Mouse (Mus musculus) thymus, adult 2 months (tissue): ENCODE data around the gene Arfgap3.

ENCODE experiments used
- CTCF ChIP-seq: fragments of 200-500 bp; IDR thresholded peaks from 2 replicates; pipeline ENCODE4 v1.5.1; 2012; ENCODE audit warnings: mild to moderate bottlenecking, control low read depth, low read length, moderate library complexity, borderline replicate concordance; ENCODE audit not compliant: control insufficient read depth, poor library complexity, insufficient read depth; ENCODE audit errors: extremely low read depth
- POLR2A ChIP-seq: fragments of 200-500 bp; IDR thresholded peaks from 2 replicates; pipeline ENCODE4 v1.6.1; 2012; ENCODE audit warnings: mild to moderate bottlenecking, low read length, control low read depth, moderate library complexity; ENCODE audit not compliant: control insufficient read depth, poor library complexity, insufficient read depth; ENCODE audit errors: extremely low read depth

DNA sequence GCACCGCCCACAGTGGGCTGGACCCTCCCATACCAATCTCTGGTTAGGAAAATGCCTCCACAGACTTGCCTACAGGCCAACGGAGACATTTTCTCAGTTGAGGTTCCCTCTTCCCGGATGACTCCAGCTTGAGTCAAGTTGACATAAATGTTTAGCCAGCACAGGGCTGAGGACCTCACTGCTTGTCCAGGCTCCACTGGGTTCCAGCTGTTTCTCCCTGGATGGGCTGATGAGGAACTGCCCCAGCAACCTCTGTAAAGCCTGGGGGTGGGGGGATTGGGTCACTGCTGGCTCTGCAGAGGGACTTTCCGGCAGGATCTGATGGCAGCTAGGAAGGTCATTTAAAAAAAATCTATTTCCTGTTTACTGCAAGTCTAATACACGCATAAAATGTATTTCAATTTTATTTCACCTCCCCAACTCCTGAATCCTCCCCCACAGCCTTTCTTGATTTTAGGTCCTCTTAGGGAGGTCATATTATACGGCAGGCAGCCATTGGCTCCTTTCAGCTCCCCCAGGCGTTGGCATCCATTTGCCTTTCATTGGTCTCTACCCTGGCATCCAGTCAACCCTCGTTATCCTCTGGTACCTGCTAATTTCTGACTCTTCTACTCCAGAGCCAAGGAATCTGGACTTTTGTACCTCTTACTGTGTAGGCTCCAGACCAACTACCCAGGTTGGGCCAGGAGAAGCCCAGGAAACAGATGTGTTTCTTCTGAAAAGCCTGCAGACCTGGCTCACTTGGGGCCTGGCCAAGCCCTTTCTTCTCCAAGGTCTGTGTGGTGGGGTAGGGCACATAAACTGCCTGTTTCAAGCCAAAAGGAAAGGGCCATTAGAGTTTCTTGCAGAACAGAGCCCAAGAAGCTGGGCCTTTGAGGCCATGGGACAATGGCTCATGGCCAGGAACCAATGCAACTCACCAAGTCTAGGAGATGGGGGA, 56.1 kb downstream of the Arfgap3 start:
- no peak for TF ChIP-seq CTCF
- TF ChIP-seq POLR2A: no peak
